Mouse (Mus musculus) lung, postnatal 0 days (tissue): Measurements from ENCODE around the gene Bahcc1. TPM values are rescaled to one million over a fixed set of nuclear protein-coding genes. Genes with fewer than 3 reads are reported as not detected.

Experiments
- ATAC-seq: fragments of 200-750 bp; cut with Nextera tagmentation; 2 replicates; pipeline ENCODE4 v1.8.0; 2017; ENCODE audit warnings: moderate library complexity
- DNase-seq: peaks from one replicate; pipeline ENCODE4 v3.0.0-alpha.2; 2016; ENCODE audit warnings: low spot score
- H3K27ac ChIP-seq: fragments of 300-500 bp; sonication (generic); 2 replicates; pipeline ENCODE4 v1.5.1; 2014; ENCODE audit warnings: antibody characterized with exemption, mild to moderate bottlenecking, low read length, mixed read lengths
- H3K27me3 ChIP-seq: fragments of 300-500 bp; sonication (generic); replicated peaks from 2 replicates; pipeline ENCODE4 v1.6.1; 2014; ENCODE audit warnings: low read length, mixed read lengths; ENCODE audit not compliant: insufficient read depth
- H3K36me3 ChIP-seq: fragments of 300-500 bp; sonication (generic); 2 replicates; pipeline ENCODE4 v1.6.1; 2014; ENCODE audit warnings: low read length, mixed read lengths; ENCODE audit not compliant: insufficient read depth
- H3K4me1 ChIP-seq: fragments of 300-500 bp; sonication (generic); 2 replicates; pipeline ENCODE4 v1.6.1; 2014; ENCODE audit warnings: antibody characterized with exemption, low read depth, low read length, mixed read lengths; ENCODE audit not compliant: insufficient read depth
- H3K4me2 ChIP-seq: fragments of 300-500 bp; sonication (generic); replicated peaks from 2 replicates; pipeline ENCODE4 v1.6.1; 2014; ENCODE audit warnings: low read depth, mild to moderate bottlenecking, low read length, moderate library complexity, mixed read lengths
- H3K4me3 ChIP-seq: fragments of 300-500 bp; sonication (generic); 2 replicates; pipeline ENCODE4 v1.5.1; 2014; ENCODE audit warnings: low read depth, low read length
- H3K9ac ChIP-seq: fragments of 300-500 bp; sonication (generic); replicated peaks from 2 replicates; pipeline ENCODE4 v1.6.1; 2014; ENCODE audit warnings: low read depth, mild to moderate bottlenecking
- H3K9me3 ChIP-seq: fragments of 300-500 bp; sonication (generic); 2 replicates; pipeline ENCODE4 v1.6.1; 2016; ENCODE audit warnings: low read length, mixed read lengths
- CTCF ChIP-seq: IDR thresholded peaks from 2 replicates; pipeline ENCODE4 v1.5.1; 2016; ENCODE audit warnings: antibody characterized with exemption, mild to moderate bottlenecking
- EP300 ChIP-seq: IDR thresholded peaks from 2 replicates; pipeline ENCODE4 v1.6.1; 2016; ENCODE audit warnings: antibody characterized with exemption, mild to moderate bottlenecking, control low read depth
- WGBS: fragments of 180-500 bp; shearing (Covaris S2); extraction: QIAGEN DNeasy Blood & Tissue Kit; methylation state at CpG from one replicate; pipeline ENCODE4 v1.1.7; 2014; 5-methylcytosine and 5-hydroxymethylcytosine counted together
- polyA plus RNA-seq: library from polyadenylated mRNA; unstranded; fragments of >200 nt; fragmentation: Nextera tagmentation; extraction: Ambion mirVana; gene quantifications from 2 replicates; pipeline ENCODE4 v1.2.1, GENCODE M21; 2015

Gene Bahcc1
- polyA plus RNA-seq, 1 experiment from 2014 or later, result 6.6 TPM

GRCm38 (mm10) chr11:120186145-120186740 is 46.5 kb upstream of the Bahcc1 start:
- TF ChIP-seq CTCF (no peak), EP300 (no peak)
- H3K27me3 ChIP-seq, result no peaks in the 10 kb centered on the region
- H3K4me1 ChIP-seq, result peaks cover 27% of the 10 kb centered on the region
- H3K9me3 ChIP-seq, result no peaks in the 10 kb centered on the region
- H3K4me2 ChIP-seq, result peak overlapping the region; percentile 94
- no peak for DNase-seq
- peak overlapping the region; percentile 85 for H3K4me3 ChIP-seq
- no peak for ATAC-seq
- H3K36me3 ChIP-seq, result no peaks in the 10 kb centered on the region
- 21% methylated on average over 18 of the region's 18 CpGs for WGBS
- peak overlapping the region; percentile 84 for H3K27ac ChIP-seq
- H3K9ac ChIP-seq, result peak overlapping the region; percentile 96

- no peaks in the 10 kb centered on the region for H3K27me3 ChIP-seq
These were observed 45.9 kb upstream of the Bahcc1 start for GRCm38 (mm10) chr11:120186821-120187235.

DNA sequence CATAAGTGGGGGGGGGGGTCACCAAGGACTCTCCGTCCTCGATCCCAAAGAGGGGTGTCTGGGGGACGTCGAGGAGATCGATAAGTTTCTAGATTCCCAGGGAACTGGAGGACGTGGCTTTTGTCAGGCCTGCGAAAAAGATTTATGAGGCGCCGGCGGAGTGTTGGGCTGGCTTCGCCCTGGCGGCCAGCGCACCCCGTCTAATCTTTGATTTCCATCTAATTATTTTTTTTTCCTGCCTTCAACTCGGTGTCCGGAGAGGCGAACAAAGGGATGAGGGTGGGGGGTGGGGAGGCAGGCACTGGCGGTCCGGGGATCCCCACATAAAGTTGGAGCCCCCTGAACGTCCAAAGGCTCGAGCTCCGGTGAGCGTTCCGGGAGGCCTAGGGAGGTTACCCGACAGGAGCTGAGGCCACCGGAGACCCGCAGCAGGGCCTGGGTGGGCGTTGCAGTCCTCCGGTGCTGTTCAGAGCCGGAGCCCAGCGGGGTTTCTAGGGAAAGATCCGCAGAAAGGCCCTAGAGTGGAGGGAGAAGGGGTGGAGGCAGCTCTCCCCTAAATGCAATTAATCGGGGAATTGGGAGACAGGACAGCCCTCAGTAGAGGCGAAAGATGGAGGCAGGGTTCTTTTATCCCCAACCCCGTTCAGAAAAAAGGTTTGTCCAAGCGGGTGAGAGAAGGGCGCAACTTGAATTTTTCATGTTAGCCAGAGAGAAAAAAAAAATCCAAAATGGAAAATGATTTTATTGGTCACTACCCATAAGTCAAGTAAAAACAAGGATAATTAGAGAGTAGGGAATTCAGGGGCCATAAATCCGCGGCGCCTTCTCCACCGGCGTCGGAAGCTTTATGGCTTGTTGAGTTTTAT is 45.3 kb upstream of the Bahcc1 start:
- Histone ChIP-seq H3K4me3 (peak overlapping the region; percentile 85), H3K36me3 (no peaks in the 10 kb centered on the region), H3K27ac (peak overlapping the region; percentile 97), H3K4me1 (peaks cover 31% of the 10 kb centered on the region), H3K9ac (peak overlapping the region; percentile 96), H3K4me2 (peak overlapping the region; percentile 94), H3K9me3 (no peaks in the 10 kb centered on the region), H3K27me3 (no peaks in the 10 kb centered on the region)
- no peak for ATAC-seq
- TF ChIP-seq EP300 (no peak), CTCF (no peak)
- 3% methylated on average over 43 of the region's 43 CpGs for WGBS
- peak; percentile 58 for DNase-seq

More at GRCm38 (mm10) chr11:120186821-120187235, 45.9 kb upstream of the Bahcc1 start:
- peak overlapping the region; percentile 44; the same call in 1 of the 2 replicates for H3K27ac ChIP-seq
- H3K9ac ChIP-seq, result peak overlapping the region; percentile 96
- H3K36me3 ChIP-seq, result no peaks in the 10 kb centered on the region
- H3K4me2 ChIP-seq, result peak overlapping the region; percentile 94
- H3K4me3 ChIP-seq, result peak overlapping the region; percentile 85
- TF ChIP-seq EP300, result no peak
- TF ChIP-seq CTCF, result no peak
- H3K9me3 ChIP-seq, result no peaks in the 10 kb centered on the region
- WGBS, result 17% methylated on average over 20 of the region's 20 CpGs
- H3K4me1 ChIP-seq, result peaks cover 31% of the 10 kb centered on the region
- ATAC-seq, result no peak
- DNase-seq, result no peak

GRCm38 (mm10) chr11:120188102-120188480 is 44.7 kb upstream of the Bahcc1 start:
- peaks cover 31% of the 10 kb centered on the region for H3K4me1 ChIP-seq
- ATAC-seq, result no peak
- no peak for DNase-seq
- H3K9ac ChIP-seq, result peak overlapping the region; percentile 96
- peak overlapping the region; percentile 97 for H3K27ac ChIP-seq
- TF ChIP-seq CTCF, result no peak
- TF ChIP-seq EP300, result no peak
- H3K4me3 ChIP-seq, result peak overlapping the region; percentile 85
- WGBS, result under 1% methylated on average over 24 of the region's 24 CpGs
- H3K9me3 ChIP-seq, result no peaks in the 10 kb centered on the region
- H3K27me3 ChIP-seq, result no peaks in the 10 kb centered on the region
- no peaks in the 10 kb centered on the region for H3K36me3 ChIP-seq
- H3K4me2 ChIP-seq, result peak overlapping the region; percentile 94

DNA sequence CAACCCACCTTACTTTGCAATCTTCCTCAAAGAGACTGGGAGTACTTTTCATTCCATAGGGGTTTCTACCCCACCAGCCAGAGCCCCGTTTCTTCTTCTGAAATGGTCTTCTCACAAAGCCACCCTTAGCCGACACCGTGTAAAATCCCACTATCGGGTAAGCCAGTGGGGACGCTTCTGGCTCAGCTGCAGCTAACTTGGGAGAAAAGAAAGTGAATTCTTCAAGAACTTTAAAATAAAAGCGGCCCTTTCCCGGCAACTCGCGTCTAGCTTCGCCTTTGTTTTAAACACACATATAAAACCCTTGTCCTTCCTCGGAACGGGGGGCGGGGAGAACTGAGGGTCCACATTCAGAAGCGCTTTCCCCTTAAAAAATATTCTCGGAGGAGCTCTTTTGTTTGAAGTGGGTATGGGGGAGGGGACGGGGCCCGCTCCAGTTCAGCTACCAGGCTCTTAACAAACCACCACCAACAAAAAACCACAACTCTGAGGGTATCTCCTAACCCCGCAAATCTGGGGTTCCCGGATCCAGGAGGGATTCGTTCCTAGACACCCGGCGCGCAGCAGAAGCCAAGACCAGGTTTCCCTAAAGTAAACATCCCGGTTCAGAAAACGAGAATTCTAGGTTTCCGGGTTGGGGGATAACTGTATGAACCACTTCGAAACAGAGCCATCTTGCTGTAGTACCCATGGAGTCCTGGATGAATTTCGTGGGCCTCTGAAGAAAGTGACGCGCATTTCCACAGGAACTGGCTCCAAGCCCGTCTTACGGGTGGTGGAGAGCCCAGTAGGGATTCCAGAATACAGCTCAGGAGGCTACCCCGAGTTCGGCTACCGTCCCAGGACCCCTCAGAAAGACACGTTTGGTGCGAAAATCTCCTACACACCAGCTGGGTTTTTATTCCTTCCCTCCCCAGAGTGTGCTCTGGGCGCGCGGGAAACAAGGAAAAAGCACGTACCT is 44.0 kb upstream of the Bahcc1 start:
- Histone ChIP-seq H3K4me1 (peaks cover 25% of the 10 kb centered on the region), H3K9ac (peak overlapping the region; percentile 96), H3K4me2 (peak overlapping the region; percentile 94), H3K27ac (peak overlapping the region; percentile 97), H3K27me3 (no peaks in the 10 kb centered on the region), H3K36me3 (no peaks in the 10 kb centered on the region), H3K9me3 (no peaks in the 10 kb centered on the region), H3K4me3 (peak overlapping the region; percentile 85)
- ATAC-seq (peak; percentile 6), DNase-seq (peak; percentile 75)
- under 1% methylated on average over 41 of the region's 41 CpGs for whole genome bisulfite sequencing
- TF ChIP-seq EP300 (no peak), CTCF (0 out of 2 replicates have a peak, but pooled peaks have one; percentile 1)
